Mouse (Mus musculus): ENCODE measurements around the gene Pard3b. TPM values are rescaled to one million over a fixed set of nuclear protein-coding genes. Genes with fewer than 3 reads are reported as not detected.

The Pard3b gene
- total and polyA plus RNA-seq, 3 experiments = 0.30 to 0.75 (median 0.63) TPM

- no peak for DNase-seq (ENCODE audit: extremely low read depth)
- H3K36me3 ChIP-seq (replicated peaks in 1 of 2; ENCODE audit: control insufficient read depth in 1 of 2, insufficient read depth in 1 of 2, low read length in 1 of 2) = no peaks in the 10 kb centered on the region
- no peak overlapping the region for H3K27ac ChIP-seq (ENCODE audit: insufficient read depth, low read depth)
- no peak overlapping the region for H3K9ac ChIP-seq (ENCODE audit: insufficient read depth, low read depth)
- H3K4me2 ChIP-seq (ENCODE audit: insufficient read depth, low read depth, poor library complexity, severe bottlenecking) = no peak overlapping the region
- TF ChIP-seq ZMIZ1 (IDR thresholded peaks at IDR 0.05; ENCODE audit: low read depth, low read length) = no peak
- TF ChIP-seq KAT2A (IDR thresholded peaks at IDR 0.05; ENCODE audit: insufficient replicate concordance, low read length) = no peak
- no peak for TF ChIP-seq NRF1 (IDR thresholded peaks at IDR 0.05; ENCODE audit: low read depth, low read length)
- no peak for TF ChIP-seq POLR2AphosphoS2 (IDR thresholded peaks at IDR 0.05; ENCODE audit: low read depth, low read length)
- no peak for TF ChIP-seq USF1 (IDR thresholded peaks at IDR 0.05; ENCODE audit: low read depth, low read length)
- no peak for TF ChIP-seq UBTF (IDR thresholded peaks at IDR 0.05; ENCODE audit: low read depth, low read length)
- no peak for TF ChIP-seq RAD21 (IDR thresholded peaks at IDR 0.05; ENCODE audit: low read depth, low read length)
- TF ChIP-seq TBP (conservative IDR thresholded peaks at IDR 0.05; ENCODE audit: low read depth, low read length) = no peak
- no peak for TF ChIP-seq JUND (conservative IDR thresholded peaks at IDR 0.05; ENCODE audit: low read depth, low read length)
- no peak for TF ChIP-seq MAX (IDR thresholded peaks at IDR 0.05; ENCODE audit: low read length)
- dilution Hi-C loops (cut with MboI; ENCODE audit: extremely low pct_ligation_motif_present, extremely low pct_unique_long_range_greater_than_20kb, low sequenced_read_pairs) = no loop called here
- no peak overlapping the region for H3K4me3 ChIP-seq (replicated peaks in 1 of 3; ENCODE audit: low read depth in 2 of 3, low read length in 2 of 3, poor library complexity in 1 of 3)
- peaks cover 0 to 6% of the 10 kb centered on the region in 2 experiments; a peak in 2 of 4 replicates for H3K4me1 ChIP-seq (ENCODE audit: control insufficient read depth in 1 of 2, insufficient read depth in 2 of 2)
- no peaks in the 10 kb centered on the region for H3K79me2 ChIP-seq (replicated peaks; ENCODE audit: control insufficient read depth, extremely low read depth, insufficient read depth, poor library complexity, severe bottlenecking)
- H3K9me3 ChIP-seq (replicated peaks; ENCODE audit: low read length) = no peaks in the 10 kb centered on the region
- no peaks in the 10 kb centered on the region for H3K27me3 ChIP-seq (replicated peaks)
- in situ Hi-C loops (cut with MboI; ENCODE audit: low pct_ligation_motif_present, low pct_unique_long_range_greater_than_20kb, low sequenced_read_pairs) = no loop called here
Observed at GRCm38 (mm10) chr1:62619456-62619855, 980.8 kb downstream of the Pard3b start.

GRCm38 (mm10) chr1:62622447-62622846, 983.8 kb downstream of the Pard3b start:
- no peak for DNase-seq (ENCODE audit: extremely low read depth)
- Histone ChIP-seq H3K9ac (ENCODE audit: insufficient read depth, low read depth) (no peak overlapping the region), H3K9me3 (replicated peaks; ENCODE audit: low read length) (no peaks in the 10 kb centered on the region), H3K79me2 (replicated peaks; ENCODE audit: control insufficient read depth, extremely low read depth, insufficient read depth, poor library complexity, severe bottlenecking) (no peaks in the 10 kb centered on the region), H3K4me2 (ENCODE audit: insufficient read depth, low read depth, poor library complexity, severe bottlenecking) (no peak overlapping the region), H3K27ac (ENCODE audit: insufficient read depth, low read depth) (no peak overlapping the region), H3K4me3 (replicated peaks in 1 of 3; ENCODE audit: low read depth in 2 of 3, low read length in 2 of 3, poor library complexity in 1 of 3) (no peak overlapping the region), H3K27me3 (replicated peaks) (no peaks in the 10 kb centered on the region), H3K36me3 (replicated peaks in 1 of 2; ENCODE audit: control insufficient read depth in 1 of 2, insufficient read depth in 1 of 2, low read length in 1 of 2) (no peaks in the 10 kb centered on the region), H3K4me1 (ENCODE audit: control insufficient read depth in 1 of 2, insufficient read depth in 2 of 2) (peaks cover 0 to 6% of the 10 kb centered on the region in 2 experiments; a peak in 2 of 4 replicates)
- no peak for TF ChIP-seq HCFC1 (IDR thresholded peaks at IDR 0.05; ENCODE audit: low read depth, low read length)
- TF ChIP-seq MAZ (IDR thresholded peaks at IDR 0.05; ENCODE audit: low read depth, low read length) = no peak
- TF ChIP-seq MXI1 (IDR thresholded peaks at IDR 0.05; ENCODE audit: low read depth, low read length) = no peak
- no peak for TF ChIP-seq ZKSCAN1 (IDR thresholded peaks at IDR 0.05; ENCODE audit: borderline replicate concordance, low read depth, low read length)
- TF ChIP-seq IRF4 (IDR thresholded peaks at IDR 0.05; ENCODE audit: low read depth, low read length) = no peak
- TF ChIP-seq RCOR1 (conservative IDR thresholded peaks at IDR 0.05; ENCODE audit: low read depth, low read length) = no peak
- no peak for TF ChIP-seq MAX (IDR thresholded peaks at IDR 0.05; ENCODE audit: low read length)
- in situ Hi-C loops (cut with MboI; ENCODE audit: low pct_ligation_motif_present, low pct_unique_long_range_greater_than_20kb, low sequenced_read_pairs) = no loop called here
- dilution Hi-C loops (cut with MboI; ENCODE audit: extremely low pct_ligation_motif_present, extremely low pct_unique_long_range_greater_than_20kb, low sequenced_read_pairs) = no loop called here
